Mouse (Mus musculus) liver, embryonic 14 days (tissue): Measurements from ENCODE around the gene Gzme. TPM values are rescaled to one million over a fixed set of nuclear protein-coding genes. Genes with fewer than 3 reads are reported as not detected.

Experiments used
- polyA plus RNA-seq: library from polyadenylated mRNA; depleted of rRNA; stranded (reverse); fragments of >200 nt; gene quantifications from 2 replicates; pipeline ENCODE4 v1.2.3, GENCODE M21; 2012; rRNA removed

The Gzme gene
- polyA plus RNA-seq = 0.06 TPM in 1 of 2 replicates, not detected in the other

GRCm38 (mm10) chr14:56120525-56120924 is at the start of gene Gzme:
Gene Gzme (minus strand): TSS chr14:56120625.

GRCm38 (mm10) chr14:56159479-56159878 is 39.1 kb upstream of the Gzme start, which contains the start of gene Gzmg:
Gene Gzmg (minus strand): TSS chr14:56159579.

GRCm38 (mm10) chr14:56132508-56132907 is 12.1 kb upstream of the Gzme start, which contains the start of gene Gzmd:
Gene Gzmd (minus strand): TSS chr14:56132608.

GRCm38 (mm10) chr14:56102386-56102785 is 18.0 kb downstream of the Gzme start, which contains the start of gene Ctsg:
Gene Ctsg (minus strand): TSS chr14:56102574.

GRCm38 (mm10) chr14:56085167-56085566 is 35.3 kb downstream of the Gzme start, which contains the start of gene Mcpt8:
Gene Mcpt8 (minus strand): TSS chr14:56085273.

Other genes with a start within 250 kb of the Gzme start
- 0.10 and 0.16 TPM in 2 replicates for gene Cbln3, start 236.2 kb downstream of the Gzme start, polyA plus RNA-seq
- 7.3 and 8.4 TPM in 2 replicates for gene Khnyn, start 235.7 kb downstream of the Gzme start, polyA plus RNA-seq
- 5.3 and 6.1 TPM in 2 replicates for gene Sdr39u1, start 220.3 kb downstream of the Gzme start, polyA plus RNA-seq
- 0.07 and 0.12 TPM in 2 replicates for gene Cma1, start 175.9 kb downstream of the Gzme start, polyA plus RNA-seq
- not detected in 2 replicates for gene Cma2, start 169.6 kb downstream of the Gzme start, polyA plus RNA-seq
- 0.02 TPM in 1 of 2 replicates, not detected in the other for gene Mcpt1, start 102.7 kb downstream of the Gzme start, polyA plus RNA-seq
- gene Mcpt9, start 90.1 kb downstream of the Gzme start, polyA plus RNA-seq = not detected in 2 replicates
- gene Mcpt2, start 78.6 kb downstream of the Gzme start, polyA plus RNA-seq = 0.03 and 0.05 TPM in 2 replicates
- not detected in 2 replicates for gene Mcpt4, start 58.3 kb downstream of the Gzme start, polyA plus RNA-seq
- gene Mcpt8, start 35.4 kb downstream of the Gzme start, polyA plus RNA-seq = 1.3 and 1.4 TPM in 2 replicates
- gene Ctsg, start 18.1 kb downstream of the Gzme start, polyA plus RNA-seq = 28.2 and 49.2 TPM in 2 replicates
- 0.12 TPM in 1 of 2 replicates, not detected in the other for gene Gzmd, start 12.0 kb upstream of the Gzme start, polyA plus RNA-seq
- gene Gzmg, start 39.0 kb upstream of the Gzme start, polyA plus RNA-seq = 0.03 and 0.05 TPM in 2 replicates
- not detected in 2 replicates for gene Gzmn, start 54.0 kb upstream of the Gzme start, polyA plus RNA-seq
- gene Gzmf, start 90.8 kb upstream of the Gzme start, polyA plus RNA-seq = 0.03 and 0.17 TPM in 2 replicates
- gene Gzmc, start 114.0 kb upstream of the Gzme start, polyA plus RNA-seq = 0.03 TPM in 1 of 2 replicates, not detected in the other
- 0.05 and 0.06 TPM in 2 replicates for gene Gzmb, start 141.6 kb upstream of the Gzme start, polyA plus RNA-seq
- not detected in 2 replicates for gene Atp12a, start 244.4 kb upstream of the Gzme start, polyA plus RNA-seq